Mouse (Mus musculus) kidney, postnatal 0 days (tissue): ENCODE results near the gene Ccdc69. TPM values are rescaled to one million over a fixed set of nuclear protein-coding genes. Genes with fewer than 3 reads are reported as not detected.
"Not testable (repeated sequence)": the region's sequence is repeated elsewhere in the genome, so short reads cannot be mapped to it uniquely, and the experiment has no call there.

Experiments
- ATAC-seq: fragments of 200-750 bp; cut with Nextera tagmentation; replicated peaks from 2 replicates; pipeline ENCODE4 v1.8.0; 2017; ENCODE audit warnings: low read depth, moderate number of reproducible peaks, moderate TSS enrichment, moderate library complexity; ENCODE audit not compliant: low FRiP score
- DNase-seq: peaks from one replicate; pipeline ENCODE4 v3.0.0-alpha.2; 2016; ENCODE audit warnings: low spot score
- H3K27ac ChIP-seq: fragments of 300-500 bp; sonication (generic); 2 replicates; pipeline ENCODE4 v1.5.1; 2014; ENCODE audit warnings: mild to moderate bottlenecking
- H3K27me3 ChIP-seq: fragments of 300-500 bp; sonication (generic); 2 replicates; pipeline ENCODE4 v1.6.1; 2014; ENCODE audit warnings: low read length, mixed read lengths; ENCODE audit not compliant: insufficient read depth
- H3K36me3 ChIP-seq: fragments of 300-500 bp; sonication (generic); 2 replicates; pipeline ENCODE4 v1.6.1; 2014; ENCODE audit warnings: low read length, mixed read lengths; ENCODE audit not compliant: insufficient read depth
- H3K4me1 ChIP-seq: fragments of 300-500 bp; sonication (generic); replicated peaks from 2 replicates; pipeline ENCODE4 v1.6.1; 2014; ENCODE audit warnings: antibody characterized with exemption, low read length, mixed read lengths; ENCODE audit not compliant: insufficient read depth
- H3K4me2 ChIP-seq: fragments of 300-500 bp; sonication (generic); 2 replicates; pipeline ENCODE4 v1.6.1; 2014; ENCODE audit warnings: mild to moderate bottlenecking, low read length, moderate library complexity, mixed read lengths
- H3K4me3 ChIP-seq: fragments of 300-500 bp; sonication (generic); replicated peaks from 2 replicates; pipeline ENCODE4 v1.5.1; 2014; ENCODE audit warnings: low read depth, low read length
- H3K9ac ChIP-seq: fragments of 300-500 bp; sonication (generic); 2 replicates; pipeline ENCODE4 v1.6.1; 2014; ENCODE audit warnings: low read depth, low read length
- H3K9me3 ChIP-seq: fragments of 300-500 bp; sonication (generic); replicated peaks from 2 replicates; pipeline ENCODE4 v1.6.1; 2016; ENCODE audit warnings: low read length, inconsistent platforms, mixed read lengths
- CTCF ChIP-seq: IDR thresholded peaks from 2 replicates; pipeline ENCODE4 v1.5.1; 2016; ENCODE audit warnings: antibody characterized with exemption, low read depth, mild to moderate bottlenecking, moderate library complexity
- WGBS: fragments of 180-500 bp; shearing (Covaris S2); extraction: QIAGEN DNeasy Blood & Tissue Kit; methylation state at CpG from one replicate; pipeline ENCODE4 v1.1.7; 2014; 5-methylcytosine and 5-hydroxymethylcytosine counted together
- polyA plus RNA-seq: library from polyadenylated mRNA; unstranded; fragments of >200 nt; fragmentation: Nextera tagmentation; extraction: Ambion mirVana; gene quantifications from 2 replicates; pipeline ENCODE4 v1.2.1, GENCODE M21; 2015

Ccdc69 gene
- polyA plus RNA-seq, 1 experiment from 2014 or later, result 2.5 TPM

DNA sequence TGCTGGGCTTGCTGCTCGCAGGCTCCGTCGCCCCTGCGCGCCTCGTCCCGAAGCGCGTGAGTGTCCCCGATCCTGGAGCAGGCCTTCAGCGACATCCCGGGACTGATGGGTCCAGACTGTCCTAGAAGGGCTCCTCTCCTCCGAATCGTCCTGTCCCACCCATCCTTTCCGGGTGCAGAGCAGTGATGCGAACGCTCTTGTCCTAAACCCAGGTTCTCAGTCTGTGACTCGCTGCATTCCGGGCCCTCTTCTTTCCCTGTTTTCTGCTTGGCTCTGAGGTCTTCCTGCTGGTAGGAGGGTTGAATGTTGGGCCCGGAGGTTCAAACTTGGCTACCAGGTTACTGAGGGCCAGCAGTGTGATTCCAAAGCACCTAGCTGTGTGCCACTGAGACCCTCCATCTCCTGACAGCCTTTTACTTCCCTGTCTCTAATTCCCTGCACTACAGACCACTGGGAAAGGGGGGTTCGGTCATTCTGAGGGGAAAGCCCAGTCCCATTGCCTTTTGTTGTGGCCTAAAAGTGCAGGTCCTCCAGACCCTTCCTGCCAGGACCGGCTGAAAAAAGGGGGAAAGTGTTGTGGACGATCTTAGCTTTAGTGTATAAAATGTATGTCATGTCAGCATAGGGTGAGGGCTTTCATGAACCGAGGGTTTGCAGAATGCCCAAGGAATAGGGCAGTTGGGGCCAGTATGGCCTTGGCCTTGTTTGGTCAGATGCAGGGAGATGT, 20.4 kb upstream of the Ccdc69 start:
- Histone ChIP-seq H3K4me2 (peak overlapping the region; percentile 67), H3K4me3 (peak overlapping the region; percentile 43), H3K27ac (0 out of 2 replicates have a peak overlapping the region, but pooled peaks have one; percentile 43), H3K9ac (peak overlapping the region; percentile 58; the same call in 1 of the 2 replicates), H3K9me3 (no peaks in the 10 kb centered on the region), H3K27me3 (no peaks in the 10 kb centered on the region), H3K36me3 (no peaks in the 10 kb centered on the region), H3K4me1 (peaks cover 10% of the 10 kb centered on the region; the same call in 1 of the 2 replicates)
- ATAC-seq, result no peak
- TF ChIP-seq CTCF, result no peak
- peak; percentile 38 for DNase-seq
- WGBS, result 10% methylated on average over 24 of the region's 24 CpGs

DNA sequence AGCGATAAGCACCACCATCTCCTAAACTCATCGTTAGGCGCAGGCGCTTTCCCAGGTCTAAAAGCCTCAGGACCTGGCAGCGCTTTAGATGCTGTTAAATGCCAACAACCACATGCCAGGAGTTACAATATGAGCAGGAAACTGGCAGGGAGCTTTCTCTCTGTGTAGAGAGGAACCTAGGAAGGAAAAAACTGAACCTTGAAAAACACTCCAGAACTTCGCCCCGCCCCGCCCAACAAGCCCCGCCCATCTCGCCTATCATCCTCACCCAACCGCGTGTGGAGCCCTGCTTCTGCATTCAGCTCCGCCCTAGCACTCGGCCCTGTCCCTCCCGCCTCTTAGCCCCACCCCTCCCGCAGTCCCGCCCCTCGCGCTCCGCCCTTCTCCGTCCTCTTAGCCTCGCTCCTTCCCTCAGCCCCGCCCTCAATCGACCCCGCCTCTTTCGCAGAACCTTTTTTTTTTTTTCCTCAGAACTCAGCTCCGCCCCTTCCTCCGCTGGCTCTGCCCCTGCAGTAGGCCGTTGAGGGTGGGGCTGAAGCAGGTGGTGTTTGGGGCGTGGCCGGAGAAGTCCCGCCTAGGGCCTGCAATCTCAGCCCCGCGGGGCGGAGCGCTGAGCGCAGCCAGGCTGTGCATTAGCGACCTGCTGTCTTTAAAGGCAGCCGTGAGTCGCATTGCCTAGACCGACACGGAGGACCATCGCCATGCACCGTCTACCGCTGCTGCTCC, 19.7 kb upstream of the Ccdc69 start, which contains the start of gene Gm2a:
Gene Gm2a (plus strand): TSS at position 653 of the 726 bp plus-strand sequence.
- WGBS, result 1% methylated on average over 45 of the region's 45 CpGs

DNA sequence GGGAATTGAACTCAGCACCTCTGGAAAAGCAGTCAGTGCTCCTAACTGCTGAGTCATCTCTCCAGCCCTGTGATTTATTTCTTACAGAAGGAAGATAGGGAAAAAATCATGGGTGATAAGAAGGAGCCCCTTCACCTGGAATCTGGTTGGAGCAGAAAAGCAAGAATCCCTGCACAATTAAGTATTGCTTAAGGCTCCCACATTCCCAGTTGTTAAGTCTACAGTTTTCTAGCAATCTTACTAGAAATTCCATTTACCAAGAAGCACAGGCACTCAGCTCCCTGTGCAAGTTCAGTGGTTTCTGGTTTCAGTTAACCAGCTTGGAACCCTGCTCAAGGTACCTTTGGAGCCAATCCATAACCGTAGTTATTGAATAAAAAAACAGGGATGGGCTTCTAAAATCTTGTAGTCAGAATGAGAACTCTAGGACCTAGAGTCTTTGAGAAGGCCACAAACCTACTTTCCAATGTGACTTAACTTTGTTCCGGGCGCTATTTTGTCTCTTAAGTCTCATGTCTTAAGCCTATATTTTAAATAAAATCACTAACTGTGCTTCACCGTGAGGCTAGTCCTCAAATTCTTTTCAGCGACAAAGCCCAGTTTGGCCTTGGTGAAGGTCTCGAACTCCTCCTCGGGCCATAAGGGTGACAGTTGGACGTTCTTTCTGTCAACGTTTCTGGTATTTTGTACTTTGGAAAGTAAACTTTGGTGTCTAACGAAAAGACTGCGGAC, 19.0 kb upstream of the Ccdc69 start:
- Histone ChIP-seq H3K4me2 (peak overlapping the region; percentile 67), H3K9me3 (no peaks in the 10 kb centered on the region), H3K36me3 (no peaks in the 10 kb centered on the region), H3K4me3 (peak overlapping the region; percentile 21), H3K9ac (no peak overlapping the region), H3K4me1 (peaks cover 10% of the 10 kb centered on the region; the same call in 1 of the 2 replicates), H3K27me3 (no peaks in the 10 kb centered on the region), H3K27ac (peak overlapping the region; percentile 83)
- ATAC-seq, result no peak
- no peak for TF ChIP-seq CTCF
- DNase-seq, result no peak
- WGBS, result 26% methylated on average over 11 of the region's 11 CpGs

More for the DNA sequence above, 19.7 kb upstream of the Ccdc69 start, which contains the start of gene Gm2a:
- Histone ChIP-seq H3K4me3 (peak within 1 kb of the TSS; percentile 43), H3K27ac (peak within 1 kb of the TSS; percentile 83), H3K4me1 (peaks cover 10% of the 10 kb centered on the region; the same call in 1 of the 2 replicates), H3K4me2 (peak within 1 kb of the TSS; percentile 67), H3K27me3 (no peaks in the 10 kb centered on the region), H3K9ac (peak within 1 kb of the TSS; percentile 58; the same call in 1 of the 2 replicates), H3K9me3 (no peaks in the 10 kb centered on the region), H3K36me3 (no peaks in the 10 kb centered on the region)
- DNase-seq, result peak; percentile 99
- no peak for TF ChIP-seq CTCF
- peak; percentile 97 for ATAC-seq

DNA sequence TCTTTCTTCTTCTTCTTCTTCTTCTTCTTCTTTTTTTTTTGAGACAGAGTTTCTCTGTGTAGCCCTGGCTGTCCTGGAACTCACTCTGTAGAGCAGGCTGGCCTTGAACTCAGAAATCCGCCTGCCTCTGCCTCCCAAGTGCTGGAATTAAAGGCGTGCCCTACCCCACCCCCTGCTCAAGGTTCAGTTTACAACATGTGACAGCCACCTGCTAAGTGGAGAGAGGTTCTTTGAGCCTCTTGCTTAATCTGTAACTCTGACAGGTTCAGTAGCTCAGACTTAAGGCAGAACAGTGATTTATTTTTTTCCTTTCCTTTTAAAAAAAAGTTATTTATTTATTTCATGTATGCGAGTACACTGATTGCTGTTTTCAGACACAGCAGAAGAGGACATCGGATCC, 18.4 kb upstream of the Ccdc69 start:
- not testable (repeated sequence) for H3K9me3 ChIP-seq, ATAC-seq, H3K27me3 ChIP-seq, H3K9ac ChIP-seq, H3K4me1 ChIP-seq, H3K27ac ChIP-seq, H3K36me3 ChIP-seq, H3K4me3 ChIP-seq, H3K4me2 ChIP-seq, DNase-seq
- 70% methylated on average over 4 of the region's 4 CpGs for WGBS

DNA sequence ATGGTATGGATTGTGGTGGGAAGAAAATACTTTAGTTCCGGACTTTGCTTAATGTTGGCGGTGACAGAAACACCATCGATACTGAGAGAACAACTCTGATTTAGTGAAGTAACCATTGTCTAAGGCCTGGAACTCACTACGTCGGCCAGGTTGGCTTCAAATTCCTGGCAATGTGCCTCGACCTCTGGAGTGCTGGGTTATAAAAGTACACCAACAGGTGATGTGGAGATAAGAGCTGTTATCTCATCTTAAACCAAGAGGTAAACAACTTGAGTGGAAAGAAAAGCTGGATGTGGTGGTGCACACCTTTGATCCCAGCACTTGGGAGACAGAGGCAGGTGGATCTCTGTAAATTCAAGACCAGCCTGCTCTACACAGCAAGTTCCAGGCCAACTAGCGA, 15.2 kb upstream of the Ccdc69 start:
- Histone ChIP-seq H3K27ac (no peak overlapping the region), H3K36me3 (no peaks in the 10 kb centered on the region)
- 80% methylated on average over 7 of the region's 7 CpGs for WGBS

DNA sequence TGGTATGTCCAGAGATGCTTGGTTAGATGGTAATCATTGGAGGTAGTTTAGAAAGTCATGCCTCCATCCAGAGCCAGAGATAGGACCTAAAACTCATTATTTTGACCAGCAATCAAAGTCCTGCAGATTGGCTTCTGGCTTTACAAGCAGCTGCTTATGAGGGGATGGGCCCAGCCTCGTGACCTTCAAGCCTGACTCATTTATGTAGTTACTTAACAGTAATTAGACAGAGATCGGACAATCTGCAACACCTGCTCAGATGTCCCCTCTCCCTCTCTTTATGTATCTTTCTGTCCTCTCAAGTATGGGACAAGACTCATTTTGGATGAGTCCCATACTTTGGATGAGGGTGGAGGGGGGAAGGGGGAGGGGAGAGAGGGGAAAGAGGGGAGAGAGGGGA, 12.0 kb upstream of the Ccdc69 start:
- WGBS, result 82% methylated on average over 2 of the region's 2 CpGs
- Histone ChIP-seq H3K9ac (no peak overlapping the region), H3K4me2 (no peak overlapping the region), H3K27ac (no peak overlapping the region), H3K4me3 (no peak overlapping the region), H3K27me3 (no peaks in the 10 kb centered on the region), H3K4me1 (no peaks in the 10 kb centered on the region), H3K36me3 (no peaks in the 10 kb centered on the region), H3K9me3 (no peaks in the 10 kb centered on the region)
- DNase-seq (no peak), ATAC-seq (no peak)
- TF ChIP-seq CTCF, result no peak

More for the DNA sequence above, 15.2 kb upstream of the Ccdc69 start:
- Histone ChIP-seq H3K4me2 (no peak overlapping the region), H3K4me1 (peaks cover 4% of the 10 kb centered on the region; the same call in 1 of the 2 replicates), H3K4me3 (no peak overlapping the region), H3K9ac (no peak overlapping the region), H3K9me3 (no peaks in the 10 kb centered on the region), H3K27me3 (no peaks in the 10 kb centered on the region)
- no peak for ATAC-seq
- DNase-seq, result no peak
- TF ChIP-seq CTCF, result no peak
